Mouse (Mus musculus) gastrocnemius, postnatal 4 days (tissue): ENCODE measurements around the gene Ppp1r13b. TPM values are rescaled to one million over a fixed set of nuclear protein-coding genes. Genes with fewer than 3 reads are reported as not detected.
"Not testable (repeated sequence)": the region's sequence is repeated elsewhere in the genome, so short reads cannot be mapped to it uniquely, and the experiment has no call there.

Source experiments
- DNase-seq, 2 experiments: peaks; one replicate each; pipeline ENCODE4 v3.0.0; 2021 to 2022; ENCODE audit warnings: low spot score in 2 of 2, mixed read lengths in 2 of 2
- long read RNA-seq, 2 experiments: library from polyadenylated mRNA; stranded (forward); transcript quantifications; one replicate each; pipeline ENCODE4 v2.0.0; 2021
- total RNA-seq, 2 experiments: library from RNA; stranded (reverse); gene quantifications; 2 replicates each; pipeline ENCODE4 v1.2.3; 2021

Gene Ppp1r13b
- total RNA-seq, result 10 to 100 TPM; 13.1 to 15.8 TPM
- long read RNA-seq, experiment 1, full-length matches to known transcripts, result 7 of 26 reads
- long read RNA-seq, experiment 1, partial matches to known transcripts, result 7 of 26 reads
- long read RNA-seq, experiment 1, other reads (novel, unspliced or antisense), result 12 of 26 reads
- long read RNA-seq, experiment 2, full-length matches to known transcripts, result 9 of 22 reads
- long read RNA-seq, experiment 2, partial matches to known transcripts, result 6 of 22 reads
- long read RNA-seq, experiment 2, other reads (novel, unspliced or antisense), result 7 of 22 reads

- DNase-seq, result peak; percentile 71 to 86
Observed at GRCm38 (mm10) chr12:111907970-111908681, at the start of gene Ppp1r13b. Gene Ppp1r13b, minus strand, starts transcription at chr12:111908110.

GRCm38 (mm10) chr12:111956173-111956572 lies 48.3 kb upstream of the Ppp1r13b start:
- no peak for DNase-seq

- no peak for DNase-seq
Observed at GRCm38 (mm10) chr12:111951701-111952100, 43.8 kb upstream of the Ppp1r13b start.

GRCm38 (mm10) chr12:111950486-111950885 lies 42.6 kb upstream of the Ppp1r13b start:
- DNase-seq, result no peak

GRCm38 (mm10) chr12:111946716-111947115 lies 38.8 kb upstream of the Ppp1r13b start:
- DNase-seq, result no peak

GRCm38 (mm10) chr12:111945765-111946655 lies 38.1 kb upstream of the Ppp1r13b start:
- DNase-seq, result not testable (repeated sequence)

GRCm38 (mm10) chr12:111945115-111945514 lies 37.2 kb upstream of the Ppp1r13b start:
- no peak for DNase-seq

- DNase-seq, result not testable (repeated sequence)
Observed at GRCm38 (mm10) chr12:111944065-111944987, 36.4 kb upstream of the Ppp1r13b start.

- no peak for DNase-seq
Observed at GRCm38 (mm10) chr12:111943421-111944064, 35.6 kb upstream of the Ppp1r13b start.

- DNase-seq, result no peak
Observed at GRCm38 (mm10) chr12:111938623-111939177, 30.8 kb upstream of the Ppp1r13b start.

GRCm38 (mm10) chr12:111936706-111937550 lies 29.0 kb upstream of the Ppp1r13b start:
- DNase-seq, result no peak

- DNase-seq, result no peak
Observed at GRCm38 (mm10) chr12:111933971-111934370, 26.1 kb upstream of the Ppp1r13b start.

- DNase-seq, result no peak
Observed at GRCm38 (mm10) chr12:111933032-111933704, 25.3 kb upstream of the Ppp1r13b start.

- no peak for DNase-seq
Observed at GRCm38 (mm10) chr12:111932513-111932912, 24.6 kb upstream of the Ppp1r13b start.

- DNase-seq, result no peak
Observed at GRCm38 (mm10) chr12:111931411-111932025, 23.6 kb upstream of the Ppp1r13b start.

GRCm38 (mm10) chr12:111928411-111928966 lies 20.6 kb upstream of the Ppp1r13b start:
- no peak for DNase-seq

GRCm38 (mm10) chr12:111927338-111927737 lies 19.4 kb upstream of the Ppp1r13b start:
- no peak for DNase-seq
